Mouse (Mus musculus) hindbrain, embryonic 10.5 days (tissue): ENCODE results near the gene Ccr5. TPM values are rescaled to one million over a fixed set of nuclear protein-coding genes. Genes with fewer than 3 reads are reported as not detected.
A peak's percentile ranks its signal among the peaks of the same experiment; 100 is the strongest.
"Not testable (repeated sequence)": the region's sequence is repeated elsewhere in the genome, so short reads cannot be mapped to it uniquely, and the experiment has no call there.

Source experiments
- DNase-seq: peaks from one replicate; pipeline ENCODE4 v3.0.0-alpha.2; 2017; ENCODE audit warnings: low spot score
- H3K27ac ChIP-seq: fragments of 300-500 bp; sonication (generic); 2 replicates; pipeline ENCODE4 v1.5.1; 2016; ENCODE audit warnings: mild to moderate bottlenecking, moderate library complexity
- H3K27me3 ChIP-seq: fragments of 300-500 bp; sonication (generic); 2 replicates; pipeline ENCODE4 v1.6.1; 2016; ENCODE audit warnings: mild to moderate bottlenecking; ENCODE audit not compliant: poor library complexity, insufficient read depth, severe bottlenecking
- H3K36me3 ChIP-seq: fragments of 300-500 bp; sonication (generic); 2 replicates; pipeline ENCODE4 v1.6.1; 2016; ENCODE audit warnings: mild to moderate bottlenecking, moderate library complexity
- H3K4me1 ChIP-seq: fragments of 300-500 bp; sonication (generic); replicated peaks from 2 replicates; pipeline ENCODE4 v1.6.1; 2016; ENCODE audit warnings: mild to moderate bottlenecking
- H3K4me3 ChIP-seq: fragments of 300-500 bp; sonication (generic); 2 replicates; pipeline ENCODE4 v1.5.1; 2016; ENCODE audit warnings: mild to moderate bottlenecking, moderate library complexity
- H3K9me3 ChIP-seq: fragments of 300-500 bp; sonication (generic); 2 replicates; pipeline ENCODE4 v1.6.1; 2016; ENCODE audit warnings: mild to moderate bottlenecking, moderate library complexity
- WGBS: fragments of 180-500 bp; shearing (Covaris S2); methylation state at CpG from one replicate; pipeline ENCODE4 v1.1.7; 2016; 5-methylcytosine and 5-hydroxymethylcytosine counted together
- polyA plus RNA-seq: library from polyadenylated mRNA; unstranded; fragments of >200 nt; fragmentation: Nextera tagmentation; extraction: Ambion mirVana; gene quantifications from 2 replicates; pipeline ENCODE4 v1.2.1, GENCODE M21; 2016

Gene Ccr5
- polyA plus RNA-seq, 1 experiment from 2014 or later, result 0.76 TPM

- Histone ChIP-seq H3K4me3 (no peak overlapping the region), H3K27me3 (no peaks in the 10 kb centered on the region), H3K9me3 (no peaks in the 10 kb centered on the region), H3K4me1 (no peaks in the 10 kb centered on the region), H3K27ac (no peak overlapping the region), H3K36me3 (no peaks in the 10 kb centered on the region)
- no peak for DNase-seq
- 85% methylated on average over 1 of the region's 1 CpGs for WGBS
These were observed 7.6 kb upstream of the Ccr5 start for GRCm38 (mm10) chr9:124113777-124114176.

GRCm38 (mm10) chr9:124118489-124118888, 2.9 kb upstream of the Ccr5 start:
- no peaks in the 10 kb centered on the region for H3K9me3 ChIP-seq
- H3K27me3 ChIP-seq, result no peaks in the 10 kb centered on the region
- DNase-seq, result no peak
- WGBS, result 97% methylated on average over 1 of the region's 1 CpGs
- H3K27ac ChIP-seq, result no peak overlapping the region
- no peak overlapping the region for H3K4me3 ChIP-seq
- H3K36me3 ChIP-seq, result no peaks in the 10 kb centered on the region
- no peaks in the 10 kb centered on the region for H3K4me1 ChIP-seq

GRCm38 (mm10) chr9:124125576-124125975, 4.2 kb downstream of the Ccr5 start:
- Histone ChIP-seq H3K4me1 (no peaks in the 10 kb centered on the region), H3K9me3 (no peaks in the 10 kb centered on the region), H3K27me3 (no peaks in the 10 kb centered on the region), H3K4me3 (no peak overlapping the region), H3K27ac (no peak overlapping the region), H3K36me3 (no peaks in the 10 kb centered on the region)
- WGBS, result 86% methylated on average over 11 of the region's 11 CpGs
- no peak for DNase-seq

GRCm38 (mm10) chr9:124126373-124126772, 5.0 kb downstream of the Ccr5 start:
- Histone ChIP-seq H3K27me3 (no peaks in the 10 kb centered on the region), H3K9me3 (no peaks in the 10 kb centered on the region), H3K4me3 (no peak overlapping the region), H3K36me3 (no peaks in the 10 kb centered on the region), H3K4me1 (no peaks in the 10 kb centered on the region), H3K27ac (no peak overlapping the region)
- WGBS, result 64% methylated on average over 5 of the region's 5 CpGs
- DNase-seq, result no peak

GRCm38 (mm10) chr9:124127412-124127811, 6.1 kb downstream of the Ccr5 start:
- WGBS, result 73% methylated on average over 4 of the region's 4 CpGs
- H3K4me3 ChIP-seq, result no peak overlapping the region

GRCm38 (mm10) chr9:124128379-124128778, 7.0 kb downstream of the Ccr5 start:
- no peaks in the 10 kb centered on the region for H3K36me3 ChIP-seq
- peak; percentile 25 for DNase-seq
- H3K9me3 ChIP-seq, result no peaks in the 10 kb centered on the region
- 2% methylated on average over 1 of the region's 1 CpGs for WGBS
- H3K4me3 ChIP-seq, result no peak overlapping the region
- H3K4me1 ChIP-seq, result no peaks in the 10 kb centered on the region
- no peak overlapping the region for H3K27ac ChIP-seq
- no peaks in the 10 kb centered on the region for H3K27me3 ChIP-seq

More at GRCm38 (mm10) chr9:124127412-124127811, 6.1 kb downstream of the Ccr5 start:
- H3K27me3 ChIP-seq, result no peaks in the 10 kb centered on the region
- H3K27ac ChIP-seq, result no peak overlapping the region
- H3K4me1 ChIP-seq, result no peaks in the 10 kb centered on the region
- no peak for DNase-seq
- H3K36me3 ChIP-seq, result no peaks in the 10 kb centered on the region
- no peaks in the 10 kb centered on the region for H3K9me3 ChIP-seq

- WGBS, result 82% methylated on average over 2 of the region's 2 CpGs
- H3K36me3 ChIP-seq, DNase-seq, H3K27me3 ChIP-seq, H3K9me3 ChIP-seq, H3K4me3 ChIP-seq, H3K27ac ChIP-seq, H3K4me1 ChIP-seq: not testable (repeated sequence)
These were observed 11.6 kb downstream of the Ccr5 start for GRCm38 (mm10) chr9:124132899-124133298.

GRCm38 (mm10) chr9:124134919-124135318, 13.6 kb downstream of the Ccr5 start:
- WGBS, result 92% methylated on average over 1 of the region's 1 CpGs
- H3K4me1 ChIP-seq, DNase-seq, H3K27me3 ChIP-seq, H3K4me3 ChIP-seq, H3K36me3 ChIP-seq, H3K27ac ChIP-seq, H3K9me3 ChIP-seq: not testable (repeated sequence)

- Histone ChIP-seq H3K27me3 (no peaks in the 10 kb centered on the region), H3K4me3 (no peak overlapping the region), H3K9me3 (no peaks in the 10 kb centered on the region), H3K4me1 (no peaks in the 10 kb centered on the region; the same call in 1 of the 2 replicates), H3K36me3 (no peaks in the 10 kb centered on the region), H3K27ac (no peak overlapping the region)
- no peak for DNase-seq
- WGBS, result 81% methylated on average over 11 of the region's 11 CpGs
These were observed 16.3 kb downstream of the Ccr5 start for GRCm38 (mm10) chr9:124137619-124138018.

- DNase-seq, result no peak
- no peaks in the 10 kb centered on the region for H3K9me3 ChIP-seq
- WGBS, result 73% methylated on average over 4 of the region's 4 CpGs
These were observed 16.9 kb downstream of the Ccr5 start for GRCm38 (mm10) chr9:124138055-124138775.

GRCm38 (mm10) chr9:124143678-124144077, 22.3 kb downstream of the Ccr5 start:
- Histone ChIP-seq H3K9me3 (no peaks in the 10 kb centered on the region), H3K27ac (no peak overlapping the region), H3K27me3 (no peaks in the 10 kb centered on the region), H3K36me3 (no peaks in the 10 kb centered on the region), H3K4me1 (no peaks in the 10 kb centered on the region), H3K4me3 (no peak overlapping the region)
- 85% methylated on average over 1 of the region's 1 CpGs for whole genome bisulfite sequencing
- no peak for DNase-seq

More at GRCm38 (mm10) chr9:124138055-124138775, 16.9 kb downstream of the Ccr5 start:
- no peak overlapping the region for H3K4me3 ChIP-seq
- H3K27me3 ChIP-seq, result no peaks in the 10 kb centered on the region
- H3K4me1 ChIP-seq, result no peaks in the 10 kb centered on the region; the same call in 1 of the 2 replicates
- no peaks in the 10 kb centered on the region for H3K36me3 ChIP-seq
- H3K27ac ChIP-seq, result no peak overlapping the region

- no peak overlapping the region for H3K4me3 ChIP-seq
These were observed 25.0 kb downstream of the Ccr5 start for GRCm38 (mm10) chr9:124146307-124146706.

More at GRCm38 (mm10) chr9:124146307-124146706, 25.0 kb downstream of the Ccr5 start:
- Histone ChIP-seq H3K27me3 (no peaks in the 10 kb centered on the region), H3K9me3 (no peaks in the 10 kb centered on the region), H3K36me3 (no peaks in the 10 kb centered on the region), H3K4me1 (no peaks in the 10 kb centered on the region), H3K27ac (no peak overlapping the region)
- no peak for DNase-seq
